Mouse (Mus musculus) intestine, postnatal 0 days (tissue): ENCODE data around the gene Tmem171. TPM values are rescaled to one million over a fixed set of nuclear protein-coding genes. Genes with fewer than 3 reads are reported as not detected.

Experiments used
- ATAC-seq: fragments of 200-750 bp; cut with Nextera tagmentation; 2 replicates; pipeline ENCODE4 v1.8.0; 2017; ENCODE audit warnings: mild to moderate bottlenecking, moderate TSS enrichment, moderate library complexity
- H3K27ac ChIP-seq: fragments of 300-500 bp; sonication (generic); 2 replicates; pipeline ENCODE4 v1.5.1; 2014; ENCODE audit warnings: mild to moderate bottlenecking, low read depth, low read length, moderate library complexity
- H3K27me3 ChIP-seq: fragments of 300-500 bp; sonication (generic); replicated peaks from 2 replicates; pipeline ENCODE4 v1.6.1; 2014; ENCODE audit warnings: low read length, mixed read lengths; ENCODE audit not compliant: control insufficient read depth, insufficient read depth
- H3K36me3 ChIP-seq: fragments of 300-500 bp; sonication (generic); 2 replicates; pipeline ENCODE4 v1.6.1; 2014; ENCODE audit warnings: mild to moderate bottlenecking, moderate library complexity; ENCODE audit not compliant: control insufficient read depth, insufficient read depth
- H3K4me1 ChIP-seq: fragments of 300-500 bp; sonication (generic); replicated peaks from 2 replicates; pipeline ENCODE4 v1.6.1; 2014; ENCODE audit warnings: antibody characterized with exemption, low read length, mixed read lengths; ENCODE audit not compliant: control insufficient read depth, insufficient read depth
- H3K4me2 ChIP-seq: fragments of 300-500 bp; sonication (generic); replicated peaks from 2 replicates; pipeline ENCODE4 v1.6.1; 2014; ENCODE audit warnings: low read depth, mild to moderate bottlenecking, moderate library complexity
- H3K4me3 ChIP-seq: fragments of 300-500 bp; sonication (generic); 2 replicates; pipeline ENCODE4 v1.5.1; 2014; ENCODE audit warnings: low read depth, low read length
- H3K9ac ChIP-seq: fragments of 300-500 bp; sonication (generic); 2 replicates; pipeline ENCODE4 v1.6.1; 2014; ENCODE audit warnings: mild to moderate bottlenecking, low read depth, low read length
- H3K9me3 ChIP-seq: fragments of 300-500 bp; sonication (generic); 2 replicates; pipeline ENCODE4 v1.6.1; 2016; ENCODE audit warnings: mixed run types; ENCODE audit not compliant: control insufficient read depth
- CTCF ChIP-seq: sonication (generic); IDR thresholded peaks from 2 replicates; pipeline ENCODE4 v1.5.1; 2016; ENCODE audit warnings: low read depth, mild to moderate bottlenecking, control low read depth, antibody characterized with exemption, moderate library complexity
- WGBS: fragments of 180-500 bp; shearing (Covaris S2); extraction: QIAGEN DNeasy Blood & Tissue Kit; methylation state at CpG from one replicate; pipeline ENCODE4 v1.1.7; 2014; 5-methylcytosine and 5-hydroxymethylcytosine counted together
- polyA plus RNA-seq: library from polyadenylated mRNA; unstranded; fragments of >200 nt; fragmentation: Nextera tagmentation; extraction: Ambion mirVana; gene quantifications from 2 replicates; pipeline ENCODE4 v1.2.1, GENCODE M21; 2015

Gene Tmem171
- polyA plus RNA-seq, 1 experiment from 2014 or later = 56.7 TPM

DNA sequence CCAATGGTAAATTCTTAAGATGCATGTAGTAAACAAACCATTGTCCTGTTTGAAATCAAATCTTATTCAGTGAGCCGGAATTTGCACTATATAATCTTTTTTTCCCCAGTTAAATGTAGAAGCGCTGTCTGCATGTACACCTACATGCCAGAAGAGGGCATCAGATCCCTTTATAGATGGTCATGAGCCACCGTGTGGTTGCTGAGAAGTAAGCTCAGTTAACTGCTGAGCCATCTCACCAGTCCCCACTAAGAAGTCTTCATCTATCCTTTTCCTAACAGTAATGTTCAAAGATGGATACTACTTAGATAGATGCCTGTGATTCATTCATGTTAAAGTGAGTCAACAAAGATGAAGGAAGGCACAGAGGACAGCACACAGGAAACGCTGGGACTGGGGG, 31.9 kb upstream of the Tmem171 start:
- no peaks in the 10 kb centered on the region for H3K9me3 ChIP-seq
- no peak overlapping the region for H3K27ac ChIP-seq
- WGBS = 61% methylated on average over 4 of the region's 4 CpGs
- H3K36me3 ChIP-seq = peaks cover 39% of the 10 kb centered on the region
- no peak; the same call in 1 of the 2 replicates for ATAC-seq
- H3K9ac ChIP-seq = no peak overlapping the region
- no peak overlapping the region for H3K4me3 ChIP-seq
- TF ChIP-seq CTCF = peak; percentile 85
- H3K4me1 ChIP-seq = no peaks in the 10 kb centered on the region
- no peaks in the 10 kb centered on the region for H3K27me3 ChIP-seq
- H3K4me2 ChIP-seq = no peak overlapping the region

- no peaks in the 10 kb centered on the region for H3K9me3 ChIP-seq
- no peak overlapping the region for H3K9ac ChIP-seq
- peaks cover 20% of the 10 kb centered on the region for H3K36me3 ChIP-seq
- ATAC-seq = no peak
- no peak for TF ChIP-seq CTCF
- no peak overlapping the region for H3K4me3 ChIP-seq
- H3K27me3 ChIP-seq = no peaks in the 10 kb centered on the region
- no peak overlapping the region for H3K27ac ChIP-seq
- H3K4me1 ChIP-seq = no peaks in the 10 kb centered on the region
- WGBS = 71% methylated on average over 1 of the region's 1 CpGs
- H3K4me2 ChIP-seq = no peak overlapping the region
These were observed 28.8 kb upstream of the Tmem171 start for GRCm38 (mm10) chr13:98723430-98723829.

DNA sequence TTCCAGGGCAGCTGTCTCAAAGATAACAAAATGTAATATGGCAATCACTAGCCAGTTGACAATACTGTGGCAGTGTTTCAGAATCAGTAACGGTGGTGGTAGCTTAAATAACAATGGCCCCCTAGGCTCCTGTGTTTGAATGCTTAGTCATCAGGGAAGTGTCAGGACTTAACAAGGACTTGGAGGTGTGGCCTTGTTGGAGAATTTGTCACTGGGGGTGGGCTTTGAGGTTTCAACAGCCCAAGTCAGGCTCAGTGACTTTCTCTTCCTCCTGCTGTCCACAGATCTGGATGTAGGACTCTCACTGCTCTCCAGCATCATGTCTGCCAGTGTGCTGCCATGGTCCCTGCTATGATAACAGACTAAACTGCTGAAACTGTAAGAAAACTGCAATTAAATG, 27.7 kb upstream of the Tmem171 start:
- Histone ChIP-seq H3K27ac (0 out of 2 replicates have a peak overlapping the region, but pooled peaks have one; percentile 11), H3K4me1 (no peaks in the 10 kb centered on the region), H3K36me3 (peaks cover 21% of the 10 kb centered on the region), H3K4me3 (no peak overlapping the region), H3K4me2 (no peak overlapping the region), H3K27me3 (no peaks in the 10 kb centered on the region), H3K9ac (no peak overlapping the region), H3K9me3 (no peaks in the 10 kb centered on the region)
- TF ChIP-seq CTCF = no peak
- WGBS = 47% methylated on average over 1 of the region's 1 CpGs
- 0 out of 2 replicates have a peak, but pooled peaks have one; percentile 32 for ATAC-seq

DNA sequence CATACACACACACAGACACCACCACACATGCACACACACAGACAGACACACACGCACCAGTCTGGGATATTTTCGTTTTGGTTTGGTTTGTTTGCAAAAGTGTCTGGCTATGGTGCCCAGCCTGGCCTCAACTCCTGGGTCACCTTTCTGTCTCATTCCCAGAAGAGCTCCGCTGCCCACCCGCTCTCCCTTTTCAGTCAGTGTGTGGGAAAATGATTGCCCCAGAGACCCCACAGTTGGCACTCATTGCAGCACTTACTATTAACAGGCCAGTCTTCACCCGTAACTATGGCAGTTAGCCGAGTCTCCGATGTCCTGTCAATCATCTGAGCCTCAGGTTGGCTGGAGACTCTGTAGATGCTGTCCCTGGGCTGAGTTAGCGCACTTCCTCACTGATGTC, 21.5 kb upstream of the Tmem171 start:
- no peak overlapping the region for H3K4me2 ChIP-seq
- no peak overlapping the region for H3K4me3 ChIP-seq
- 86% methylated on average over 8 of the region's 8 CpGs for WGBS
- no peak for ATAC-seq
- H3K36me3 ChIP-seq = 0 out of 2 replicates have a peak, but pooled peaks cover 4% of the 10 kb centered on the region
- TF ChIP-seq CTCF = no peak
- no peak overlapping the region for H3K9ac ChIP-seq
- H3K9me3 ChIP-seq = no peaks in the 10 kb centered on the region
- H3K4me1 ChIP-seq = no peaks in the 10 kb centered on the region
- H3K27ac ChIP-seq = no peak overlapping the region
- H3K27me3 ChIP-seq = no peaks in the 10 kb centered on the region

DNA sequence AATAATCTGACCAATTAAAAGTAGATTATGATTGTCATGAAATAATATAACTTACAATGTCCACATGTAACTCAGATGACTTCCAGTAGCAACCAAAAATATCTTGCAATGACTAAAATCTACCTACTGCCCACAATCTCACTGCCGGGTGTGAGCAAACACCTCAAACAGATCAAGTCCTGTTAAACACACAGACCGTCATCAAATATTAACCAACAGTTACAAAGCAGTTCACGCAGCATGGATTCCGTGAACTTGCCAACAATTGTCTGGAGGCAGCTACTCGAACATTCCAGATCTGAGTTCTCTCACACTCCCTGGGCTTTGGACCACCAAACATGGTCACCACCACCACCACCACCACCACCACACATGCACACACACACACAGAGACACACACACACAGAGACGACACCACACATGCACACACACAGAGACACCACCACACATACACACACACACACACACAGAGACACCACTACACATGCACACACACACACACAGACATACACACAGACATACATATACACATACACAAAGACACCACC, 20.9 kb upstream of the Tmem171 start:
- H3K4me2 ChIP-seq = no peak overlapping the region
- no peak overlapping the region for H3K9ac ChIP-seq
- no peaks in the 10 kb centered on the region for H3K27me3 ChIP-seq
- H3K9me3 ChIP-seq = no peaks in the 10 kb centered on the region
- no peak overlapping the region for H3K4me3 ChIP-seq
- 42% methylated on average over 6 of the region's 6 CpGs for WGBS
- H3K36me3 ChIP-seq = 0 out of 2 replicates have a peak, but pooled peaks cover 4% of the 10 kb centered on the region
- peak; percentile 46 for ATAC-seq
- H3K4me1 ChIP-seq = no peaks in the 10 kb centered on the region
- H3K27ac ChIP-seq = no peak overlapping the region
- TF ChIP-seq CTCF = no peak

GRCm38 (mm10) chr13:98710655-98711054, 16.0 kb upstream of the Tmem171 start:
- Histone ChIP-seq H3K4me1 (no peaks in the 10 kb centered on the region), H3K4me3 (no peak overlapping the region), H3K27me3 (no peaks in the 10 kb centered on the region), H3K4me2 (no peak overlapping the region), H3K9ac (no peak overlapping the region), H3K27ac (no peak overlapping the region), H3K36me3 (no peaks in the 10 kb centered on the region), H3K9me3 (no peaks in the 10 kb centered on the region)
- TF ChIP-seq CTCF = no peak
- 94% methylated on average over 1 of the region's 1 CpGs for WGBS
- no peak for ATAC-seq
